Mouse (Mus musculus) olfactory bulb, adult 2 months (tissue): ENCODE results near the gene Pi4k2a. TPM values are rescaled to one million over a fixed set of nuclear protein-coding genes. Genes with fewer than 3 reads are reported as not detected.
"Not testable (repeated sequence)": the region's sequence is repeated elsewhere in the genome, so short reads cannot be mapped to it uniquely, and the experiment has no call there.

Source experiments
- H3K27ac ChIP-seq: fragments of 200-500 bp; 2 replicates; pipeline ENCODE4 v1.5.1; 2012; ENCODE audit warnings: low read depth, low read length; ENCODE audit not compliant: insufficient read depth
- H3K4me1 ChIP-seq: fragments of 200-500 bp; 2 replicates; pipeline ENCODE4 v1.6.1; 2012; ENCODE audit warnings: low read length; ENCODE audit not compliant: control insufficient read depth, insufficient read depth
- H3K4me3 ChIP-seq: fragments of 200-500 bp; 2 replicates; pipeline ENCODE4 v1.5.1; 2012; ENCODE audit warnings: mild to moderate bottlenecking, low read depth, low read length, moderate library complexity; ENCODE audit not compliant: insufficient read depth
- CTCF ChIP-seq: fragments of 200-500 bp; IDR thresholded peaks from 2 replicates; pipeline ENCODE4 v1.5.1; 2012; ENCODE audit warnings: low read depth, mild to moderate bottlenecking, low read length, moderate library complexity; ENCODE audit not compliant: insufficient read depth
- POLR2A ChIP-seq: fragments of 200-500 bp; IDR thresholded peaks from 2 replicates; pipeline ENCODE4 v1.6.1; 2012; ENCODE audit warnings: mild to moderate bottlenecking, low read depth, low read length, moderate library complexity; ENCODE audit not compliant: insufficient read depth
- WGBS: fragments of 180-500 bp; shearing (Covaris S2); methylation state at CpG from one replicate; pipeline ENCODE4 v1.1.7; 2018; 5-methylcytosine and 5-hydroxymethylcytosine counted together
- polyA plus RNA-seq: library from polyadenylated mRNA; stranded (reverse); fragments of >200 nt; gene quantifications from 2 replicates; pipeline ENCODE4 v1.2.4, GENCODE M21; 2012; ENCODE audit warnings: low replicate concordance; ENCODE audit not compliant: missing spikeins, insufficient read depth, insufficient read length

Pi4k2a gene
- polyA plus RNA-seq, 1 experiment: not detected

- Histone ChIP-seq H3K4me3 (no peak overlapping the region), H3K27ac (no peak overlapping the region), H3K4me1 (no peaks in the 10 kb centered on the region)
- no peak for TF ChIP-seq CTCF
- TF ChIP-seq POLR2A: no peak
- 92% methylated on average over 16 of the region's 16 CpGs for whole genome bisulfite sequencing
Measured at GRCm38 (mm10) chr19:42075992-42076391, 14.3 kb upstream of the Pi4k2a start.

DNA sequence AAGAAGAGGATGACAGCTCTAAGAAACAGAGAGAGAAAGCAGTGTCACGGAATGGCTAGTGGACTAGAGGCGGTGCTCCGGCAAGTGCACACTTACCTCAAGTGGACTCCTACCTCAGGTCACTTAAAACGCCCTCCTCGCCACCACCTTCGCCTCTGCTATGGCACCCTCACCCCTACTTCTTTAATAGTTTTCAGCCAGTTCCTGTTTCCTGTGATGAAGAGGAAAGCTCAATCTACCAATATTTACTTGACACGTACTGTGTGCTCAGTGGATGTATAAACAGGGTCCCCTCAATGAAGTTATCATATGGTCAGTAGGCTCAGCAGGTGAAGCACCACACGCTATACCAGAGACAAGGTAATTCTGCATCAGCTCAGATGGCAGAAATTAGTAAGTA is 11.7 kb upstream of the Pi4k2a start:
- Histone ChIP-seq H3K27ac (no peak overlapping the region), H3K4me1 (no peaks in the 10 kb centered on the region), H3K4me3 (no peak overlapping the region)
- 93% methylated on average over 8 of the region's 8 CpGs for WGBS
- no peak for TF ChIP-seq CTCF
- no peak for TF ChIP-seq POLR2A

DNA sequence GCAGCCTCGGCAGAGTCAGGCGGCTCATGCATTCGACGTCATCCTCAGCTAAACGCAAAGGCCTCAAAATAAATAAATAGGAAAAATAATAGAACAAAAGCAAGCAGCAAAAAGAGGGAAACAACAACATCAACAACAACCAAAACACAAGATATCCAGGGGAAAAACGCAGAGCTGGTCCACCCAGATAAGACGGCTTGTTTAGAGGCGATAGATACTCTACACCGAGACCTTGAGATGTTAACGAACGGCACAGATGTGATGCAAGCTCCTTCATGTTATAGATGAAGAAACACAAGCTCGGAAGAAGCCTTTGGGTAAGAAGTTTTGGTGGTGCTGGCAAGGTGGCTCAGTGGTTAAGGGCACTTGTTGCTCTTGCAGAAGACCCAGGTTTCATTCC is 11.3 kb upstream of the Pi4k2a start:
- no peaks in the 10 kb centered on the region for H3K4me1 ChIP-seq
- TF ChIP-seq POLR2A: no peak
- no peak for TF ChIP-seq CTCF
- 96% methylated on average over 12 of the region's 12 CpGs for WGBS
- no peak overlapping the region for H3K4me3 ChIP-seq
- no peak overlapping the region for H3K27ac ChIP-seq

- TF ChIP-seq CTCF (no peak), POLR2A (no peak)
- Histone ChIP-seq H3K4me3 (no peak overlapping the region), H3K4me1 (no peaks in the 10 kb centered on the region), H3K27ac (no peak overlapping the region)
- 79% methylated on average over 5 of the region's 5 CpGs for WGBS
Measured at GRCm38 (mm10) chr19:42079950-42080349, 10.3 kb upstream of the Pi4k2a start.

GRCm38 (mm10) chr19:42080469-42080868 is 9.8 kb upstream of the Pi4k2a start:
- TF ChIP-seq CTCF: no peak
- whole genome bisulfite sequencing: 82% methylated on average over 11 of the region's 11 CpGs
- Histone ChIP-seq H3K4me1 (no peaks in the 10 kb centered on the region), H3K27ac (no peak overlapping the region), H3K4me3 (no peak overlapping the region)

- not testable (repeated sequence) for H3K4me1 ChIP-seq, H3K27ac ChIP-seq, H3K4me3 ChIP-seq
- 97% methylated on average over 5 of the region's 5 CpGs for WGBS
Measured at GRCm38 (mm10) chr19:42081613-42082012, 8.7 kb upstream of the Pi4k2a start.

DNA sequence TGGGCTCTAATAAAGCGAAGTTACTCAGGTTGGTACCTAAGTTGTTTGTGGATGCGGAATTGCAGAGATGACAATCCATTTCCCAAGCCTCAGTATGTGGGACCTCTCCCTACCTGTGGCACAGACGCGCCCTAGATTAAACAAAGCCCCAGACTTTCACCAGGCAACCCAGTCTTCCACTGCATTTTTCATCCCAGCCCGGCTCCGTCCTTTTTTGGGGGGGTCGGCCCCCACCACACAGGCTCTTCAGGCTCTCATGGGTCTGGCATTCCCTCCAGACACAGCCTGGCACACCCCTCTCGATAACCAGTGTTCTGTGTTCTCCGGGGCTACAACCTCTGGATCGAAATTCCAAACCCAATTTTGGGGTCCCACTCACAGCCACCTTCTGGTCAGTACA is 4.6 kb upstream of the Pi4k2a start:
- TF ChIP-seq CTCF (no peak), POLR2A (no peak)
- 5% methylated on average over 10 of the region's 10 CpGs for WGBS
- Histone ChIP-seq H3K4me1 (peaks cover 4% of the 10 kb centered on the region), H3K4me3 (peak overlapping the region; percentile 85), H3K27ac (no peak overlapping the region)

DNA sequence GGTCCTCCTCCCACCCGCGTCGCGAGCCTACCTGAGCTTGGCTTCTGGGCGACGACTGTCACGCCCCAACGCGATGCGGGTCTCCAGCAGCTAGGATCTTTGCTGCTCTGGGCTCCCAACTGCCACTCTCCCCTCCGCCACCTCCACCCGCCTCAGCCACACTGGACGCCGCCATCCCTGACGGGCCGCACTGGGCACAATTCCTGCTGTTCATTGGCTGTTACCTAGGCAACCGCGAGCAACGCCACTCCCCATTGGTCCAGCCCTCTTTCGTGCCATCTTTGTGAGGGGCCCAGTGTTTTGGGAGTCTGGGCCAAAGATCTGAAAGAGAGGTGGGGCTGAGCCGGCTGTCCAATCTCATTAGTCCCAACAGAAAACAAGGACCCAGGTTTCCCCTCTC is 4.1 kb upstream of the Pi4k2a start, which contains the start of gene Morn4:
TSS of gene Morn4 (minus strand) at position 192 of the 400 bp plus-strand sequence.
- Histone ChIP-seq H3K27ac (no peak within 1 kb of the TSS), H3K4me3 (peak within 1 kb of the TSS; percentile 85), H3K4me1 (peaks cover 4% of the 10 kb centered on the region)
- TF ChIP-seq CTCF: no peak
- 0 out of 2 replicates have a peak, but pooled peaks have one; percentile 40 for TF ChIP-seq POLR2A
- WGBS: under 1% methylated on average over 21 of the region's 21 CpGs

GRCm38 (mm10) chr19:42089103-42089747 is 1.0 kb upstream of the Pi4k2a start:
- WGBS: 12% methylated on average over 14 of the region's 14 CpGs
- Histone ChIP-seq H3K4me1 (peaks cover 13% of the 10 kb centered on the region), H3K4me3 (no peak overlapping the region), H3K27ac (peak overlapping the region; percentile 77)
- TF ChIP-seq CTCF: no peak
- TF ChIP-seq POLR2A: no peak
